Mouse (Mus musculus): ENCODE data around the gene Tlk1.

Tlk1 gene

DNA sequence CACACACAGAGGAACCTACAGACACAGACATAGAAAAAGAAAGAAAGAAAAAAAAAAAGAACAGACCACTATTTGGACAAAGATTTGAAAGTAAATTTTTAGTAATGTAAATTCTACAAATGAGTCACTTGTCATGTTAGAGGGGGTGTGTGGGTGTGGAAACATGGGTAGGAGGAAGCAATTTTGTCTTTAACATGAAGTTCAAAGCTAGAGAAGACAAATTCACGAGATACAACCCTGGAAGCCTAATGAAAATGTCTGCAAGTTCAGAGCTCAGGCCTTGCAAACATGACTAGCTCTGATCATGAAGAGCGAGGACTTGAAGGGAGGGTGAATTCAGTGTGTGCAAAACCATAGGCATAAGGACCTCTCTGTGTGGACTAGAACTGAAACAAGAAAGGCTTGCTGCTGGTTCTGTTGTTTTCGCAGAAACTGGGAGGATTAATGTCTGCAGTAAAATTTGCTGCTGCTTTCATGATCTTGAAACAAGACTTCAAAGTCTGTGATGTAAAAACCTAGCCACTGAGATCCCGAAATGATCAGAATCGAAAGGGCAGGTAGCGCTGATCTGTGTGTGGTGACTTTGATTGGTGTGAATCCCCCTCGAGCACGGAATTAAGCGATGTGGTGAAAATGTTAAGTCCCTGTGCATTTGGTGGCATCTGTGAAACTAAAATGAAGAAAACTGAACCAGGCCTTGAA lies 19.3 kb upstream of the Tlk1 start:
- TF ChIP-seq GATA4 (IDR thresholded peaks at IDR 0.05; ENCODE audit: insufficient replicate concordance, low read length), result no peak

DNA sequence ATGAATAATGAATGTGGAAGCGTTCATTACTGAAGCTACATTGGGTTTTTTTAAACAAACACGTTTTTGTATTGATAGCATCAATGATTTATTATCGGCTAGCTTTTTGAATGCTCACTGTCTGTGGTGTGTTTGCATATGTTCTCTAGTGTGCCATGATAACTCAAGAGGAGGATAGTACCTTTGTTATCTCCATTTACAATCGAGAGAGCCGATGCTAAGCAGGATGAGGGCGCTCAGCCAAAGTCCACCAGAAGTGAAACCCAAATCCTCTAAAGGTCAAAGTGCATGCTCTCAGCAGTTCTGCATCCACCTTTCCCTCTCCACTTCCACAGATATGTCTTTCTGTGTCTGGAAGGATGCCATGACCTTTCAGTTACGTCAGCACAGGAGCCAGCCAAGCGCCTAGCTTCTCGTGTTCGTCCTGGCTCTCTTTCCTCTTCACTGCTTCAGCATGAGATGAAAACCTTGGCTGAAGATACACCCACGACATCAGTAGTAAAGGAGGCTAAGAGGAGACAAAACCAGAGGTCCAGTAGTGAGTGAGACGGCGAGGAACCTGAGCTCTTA lies 16.6 kb upstream of the Tlk1 start:
- TF ChIP-seq GATA4 (IDR thresholded peaks at IDR 0.05; ENCODE audit: insufficient replicate concordance, low read length), result peak; percentile 96

DNA sequence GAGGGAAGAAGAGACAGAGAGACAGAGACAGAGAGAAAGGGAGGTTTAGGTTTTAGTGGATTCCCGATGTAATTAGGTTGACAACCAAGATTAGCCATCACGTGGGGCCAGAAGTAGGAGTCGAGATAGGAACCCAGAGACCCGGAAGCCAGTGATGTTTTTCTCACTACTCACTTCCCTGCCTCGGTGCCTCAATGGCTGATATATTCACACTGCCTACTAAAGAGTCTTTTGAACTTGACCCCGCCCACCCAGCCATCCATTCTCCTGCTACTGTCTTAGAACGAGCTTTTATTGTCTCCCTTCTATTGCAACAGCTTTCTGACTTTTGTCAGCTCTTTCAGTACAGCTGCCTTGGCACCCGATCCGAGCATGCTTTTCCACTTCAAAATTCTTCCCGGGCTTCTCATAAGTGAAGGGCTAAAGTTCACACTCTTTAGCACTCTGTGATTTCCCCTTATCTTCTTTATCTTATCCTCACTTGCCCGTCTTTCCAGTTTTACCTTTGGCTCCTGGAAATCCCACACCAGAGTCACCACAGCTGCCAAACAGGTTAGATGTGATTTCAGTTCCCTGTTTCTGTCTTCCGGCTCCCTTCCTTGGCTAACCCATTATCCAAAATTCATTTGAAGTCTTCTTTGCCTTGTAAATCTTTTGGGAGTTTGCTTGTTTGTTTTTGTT lies 13.1 kb upstream of the Tlk1 start:
- TF ChIP-seq GATA4 (IDR thresholded peaks at IDR 0.05; ENCODE audit: insufficient replicate concordance, low read length), result peak; percentile 63; the same call in 1 of the 2 replicates

DNA sequence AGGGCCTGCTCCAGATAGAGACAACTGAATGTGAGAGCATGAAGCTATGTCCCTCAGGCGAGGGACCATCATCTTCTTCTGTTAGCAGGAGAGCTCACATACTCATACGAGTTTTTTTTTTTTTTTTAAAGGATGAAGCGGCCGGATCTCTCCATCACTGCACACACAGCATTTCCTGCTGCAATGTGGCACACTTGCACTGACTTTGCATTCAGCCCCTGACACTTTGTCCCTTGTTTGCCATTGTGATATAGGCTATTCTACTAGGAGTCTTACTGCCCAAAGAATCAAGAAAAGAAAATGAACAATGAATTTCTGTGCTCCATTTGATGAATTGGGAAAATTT lies 10.8 kb upstream of the Tlk1 start:
- TF ChIP-seq GATA4 (IDR thresholded peaks at IDR 0.05; ENCODE audit: insufficient replicate concordance, low read length), result no peak

DNA sequence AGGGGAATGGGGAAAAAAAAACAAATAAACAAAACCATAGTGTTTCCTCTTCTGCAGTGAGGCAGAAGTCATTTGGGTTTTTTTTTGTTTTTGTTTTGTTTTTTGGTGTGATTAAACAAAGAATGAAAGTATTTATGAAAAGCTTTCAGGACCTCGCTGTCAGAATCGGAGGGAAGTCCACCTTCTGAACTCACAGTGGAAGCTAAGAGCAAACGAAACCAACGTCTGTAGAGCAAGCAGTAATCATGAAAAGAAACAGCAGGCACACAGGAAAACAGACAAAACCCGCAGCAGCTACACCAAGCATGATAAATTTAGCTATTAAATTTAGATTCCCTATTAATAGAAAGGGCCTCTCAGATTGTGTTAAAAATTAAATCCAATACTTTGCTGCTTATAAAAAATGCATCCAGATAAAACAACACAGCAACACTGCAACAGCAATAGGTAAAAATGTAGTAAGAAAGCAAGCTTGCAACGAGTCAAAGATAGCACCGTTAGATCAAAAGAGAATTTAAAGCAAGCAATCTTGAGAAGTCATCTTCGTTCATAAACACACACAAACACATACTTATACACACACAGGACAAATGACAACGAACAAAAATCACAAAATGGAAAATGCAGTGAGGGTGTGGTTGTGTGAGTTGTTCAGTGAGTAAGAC lies 10.2 kb upstream of the Tlk1 start:
- TF ChIP-seq GATA4 (IDR thresholded peaks at IDR 0.05; ENCODE audit: insufficient replicate concordance, low read length), result no peak

DNA sequence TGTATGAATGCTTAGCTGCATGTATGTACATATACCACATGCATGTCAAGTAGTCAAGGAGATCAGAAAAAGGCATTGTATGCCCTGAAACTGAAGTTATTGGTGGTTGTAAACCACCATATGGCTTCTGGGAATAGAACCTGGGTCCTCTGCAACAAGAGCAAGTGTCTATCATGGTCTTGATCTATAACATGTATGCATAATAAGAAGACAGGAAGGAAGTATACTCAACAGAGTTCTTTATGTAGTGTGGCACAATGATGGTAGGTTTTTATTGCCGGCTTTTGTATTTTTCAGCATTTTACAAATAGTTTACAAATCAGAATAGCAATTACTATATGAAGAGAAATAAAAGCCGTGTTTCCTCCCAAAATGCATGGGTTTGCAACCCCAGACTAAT lies 9.7 kb upstream of the Tlk1 start:
- TF ChIP-seq GATA4 (IDR thresholded peaks at IDR 0.05; ENCODE audit: insufficient replicate concordance, low read length), result no peak

DNA sequence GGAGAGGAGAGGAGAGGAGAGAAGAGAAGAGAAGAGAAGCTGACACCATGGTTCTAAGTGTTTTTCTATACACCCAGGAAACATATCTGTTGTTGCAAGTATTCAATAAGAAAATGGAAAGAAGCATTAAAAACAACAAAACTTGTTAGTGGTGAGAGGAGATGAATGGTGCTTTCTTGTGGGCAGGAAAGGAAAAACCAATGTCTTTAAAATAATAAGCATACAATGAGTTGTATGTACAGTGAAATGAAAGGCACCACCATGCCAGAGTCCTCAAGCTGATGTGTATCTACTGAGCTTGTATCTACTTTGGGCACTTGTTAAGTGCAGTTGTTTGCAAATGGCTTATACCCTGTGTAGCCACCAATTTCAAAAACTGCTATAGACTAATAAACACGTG lies 7.7 kb upstream of the Tlk1 start:
- TF ChIP-seq GATA4 (IDR thresholded peaks at IDR 0.05; ENCODE audit: insufficient replicate concordance, low read length), result no peak

DNA sequence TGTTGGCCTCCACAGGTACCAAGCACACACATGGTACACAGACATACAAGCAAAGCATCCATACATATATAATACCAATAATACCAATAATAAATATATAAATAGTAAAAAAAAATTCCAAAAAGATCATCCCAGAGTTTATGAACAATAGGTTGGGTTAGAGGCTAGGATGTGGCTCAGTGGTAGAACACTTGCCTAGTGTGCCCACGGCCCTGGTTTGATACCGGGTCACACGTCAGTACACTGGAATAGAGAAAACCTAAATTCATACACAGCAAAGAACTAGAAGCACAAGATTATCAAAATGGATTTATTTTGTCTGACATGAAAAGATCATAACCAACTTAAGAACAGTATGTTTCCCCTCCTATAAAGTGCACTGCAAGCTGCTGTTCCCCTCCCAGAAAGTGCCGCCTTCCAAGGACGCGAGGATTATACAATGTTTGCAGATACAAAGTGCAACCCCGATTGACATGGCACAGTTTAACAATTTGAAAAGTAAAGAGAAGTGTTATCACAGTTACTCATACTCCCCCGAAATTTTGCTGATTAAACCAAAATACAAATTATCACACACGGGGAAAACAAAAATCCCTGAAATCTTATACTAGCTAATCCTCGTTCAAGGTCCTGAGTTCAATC lies 6.3 kb upstream of the Tlk1 start:
- TF ChIP-seq GATA4 (IDR thresholded peaks at IDR 0.05; ENCODE audit: insufficient replicate concordance, low read length), result no peak

DNA sequence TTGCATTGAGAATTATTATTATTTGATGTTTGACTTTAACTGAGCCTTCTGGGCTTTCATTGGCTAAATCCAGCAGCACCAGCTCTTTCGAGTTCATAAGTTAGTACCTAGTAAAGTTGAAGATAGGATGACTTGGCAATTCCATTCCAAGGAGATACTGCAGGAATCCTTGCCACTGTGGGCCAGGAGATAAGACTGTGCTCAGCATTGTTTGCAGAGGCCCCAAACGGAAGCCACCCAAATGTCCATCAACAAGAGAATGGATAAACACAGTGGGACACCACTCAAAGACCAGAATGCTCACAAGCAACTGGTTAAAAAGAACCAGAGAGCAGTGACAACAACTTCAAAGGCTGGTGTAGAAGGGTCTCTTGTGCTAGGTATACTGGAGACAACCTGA lies 5.2 kb upstream of the Tlk1 start:
- TF ChIP-seq GATA4 (IDR thresholded peaks at IDR 0.05; ENCODE audit: insufficient replicate concordance, low read length), result no peak

DNA sequence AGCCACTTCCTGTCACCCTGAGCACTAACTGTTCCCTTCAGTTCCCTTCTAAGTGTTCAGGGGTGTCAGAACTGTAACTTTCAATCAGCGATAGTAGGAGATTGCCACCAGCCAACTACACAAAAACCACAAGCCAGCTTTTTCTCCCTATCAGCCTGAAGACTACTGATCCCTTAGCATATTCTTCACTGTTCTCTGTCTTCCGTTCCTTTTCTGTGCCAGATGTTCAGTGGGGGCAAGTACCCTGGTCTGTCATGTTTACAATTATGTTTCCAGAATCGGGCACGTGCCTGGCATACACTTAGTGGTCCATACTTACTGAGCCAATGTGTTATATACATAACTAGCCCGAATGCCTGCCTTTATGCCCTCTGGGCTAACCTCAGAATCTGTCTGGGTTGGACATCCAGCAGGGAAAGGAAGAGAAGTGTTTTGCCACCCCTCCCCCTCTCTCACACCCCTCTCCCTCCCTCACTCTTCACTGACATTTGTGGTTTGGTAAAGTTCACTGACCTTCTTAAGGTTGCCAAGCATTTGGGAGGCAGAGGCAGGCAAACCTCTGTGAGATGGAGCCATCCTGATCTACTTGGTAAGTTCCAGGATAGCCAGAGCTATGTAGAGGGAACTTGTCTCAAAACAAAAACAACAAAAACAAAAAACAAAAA lies 4.5 kb upstream of the Tlk1 start:
- no peak for TF ChIP-seq GATA4 (IDR thresholded peaks at IDR 0.05; ENCODE audit: insufficient replicate concordance, low read length)

DNA sequence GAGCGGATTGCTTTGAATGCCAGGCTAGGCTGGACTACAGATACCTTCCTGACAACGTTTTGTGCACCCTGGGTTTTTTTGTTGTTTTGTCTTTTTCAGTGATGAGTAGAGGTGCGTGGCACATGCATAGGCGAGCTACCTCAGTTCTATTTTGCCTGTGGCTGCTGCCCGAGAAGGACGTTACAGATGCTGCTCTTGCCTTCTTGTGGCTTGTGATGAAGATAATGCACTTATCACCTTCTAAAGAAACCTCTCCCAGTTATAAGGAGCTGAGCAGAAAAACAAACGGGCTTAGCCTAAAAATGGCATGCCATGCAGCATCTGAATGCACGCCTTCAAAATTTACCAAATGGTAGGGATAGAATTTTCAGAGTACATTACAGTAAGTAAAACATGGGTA lies 2.3 kb upstream of the Tlk1 start:
- no peak for TF ChIP-seq GATA4 (IDR thresholded peaks at IDR 0.05; ENCODE audit: insufficient replicate concordance, low read length)

DNA sequence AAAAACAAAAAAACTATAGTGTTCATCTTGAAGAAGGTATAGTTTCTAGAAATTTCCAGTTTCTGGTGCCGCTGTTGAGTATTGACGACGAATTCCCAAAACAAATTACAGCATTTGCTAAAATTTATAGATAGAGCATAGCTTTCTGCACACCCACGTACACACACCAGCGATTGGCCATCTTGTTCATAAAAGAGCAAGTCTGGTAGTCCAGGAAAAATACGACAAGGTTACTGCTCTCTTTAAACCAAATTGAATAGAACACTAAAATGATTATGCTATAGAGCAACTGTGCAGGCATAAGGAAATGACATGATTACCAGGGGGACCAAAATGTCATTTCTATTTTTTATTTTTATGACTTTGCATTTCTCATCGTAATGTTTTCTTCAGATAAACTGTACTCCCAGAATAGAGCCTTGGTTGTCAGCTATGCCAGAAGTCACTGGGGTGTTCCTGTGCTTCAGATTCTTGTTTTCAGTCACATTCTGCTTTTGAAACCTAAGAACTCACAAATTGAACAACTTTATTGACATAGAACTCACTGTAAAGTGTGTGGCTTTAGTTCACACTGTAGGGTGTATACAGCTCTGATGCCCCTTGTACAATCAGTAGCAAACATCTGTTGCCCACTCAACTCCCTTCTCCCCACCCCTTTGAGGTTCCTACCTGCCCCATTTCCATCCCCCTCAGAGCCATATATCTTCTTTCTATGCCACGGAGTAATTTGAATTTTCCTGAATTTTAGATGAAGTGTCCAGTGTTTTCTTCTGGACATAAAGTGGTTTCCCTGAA lies 1.1 kb upstream of the Tlk1 start:
- TF ChIP-seq GATA4 (IDR thresholded peaks at IDR 0.05; ENCODE audit: insufficient replicate concordance, low read length), result no peak

DNA sequence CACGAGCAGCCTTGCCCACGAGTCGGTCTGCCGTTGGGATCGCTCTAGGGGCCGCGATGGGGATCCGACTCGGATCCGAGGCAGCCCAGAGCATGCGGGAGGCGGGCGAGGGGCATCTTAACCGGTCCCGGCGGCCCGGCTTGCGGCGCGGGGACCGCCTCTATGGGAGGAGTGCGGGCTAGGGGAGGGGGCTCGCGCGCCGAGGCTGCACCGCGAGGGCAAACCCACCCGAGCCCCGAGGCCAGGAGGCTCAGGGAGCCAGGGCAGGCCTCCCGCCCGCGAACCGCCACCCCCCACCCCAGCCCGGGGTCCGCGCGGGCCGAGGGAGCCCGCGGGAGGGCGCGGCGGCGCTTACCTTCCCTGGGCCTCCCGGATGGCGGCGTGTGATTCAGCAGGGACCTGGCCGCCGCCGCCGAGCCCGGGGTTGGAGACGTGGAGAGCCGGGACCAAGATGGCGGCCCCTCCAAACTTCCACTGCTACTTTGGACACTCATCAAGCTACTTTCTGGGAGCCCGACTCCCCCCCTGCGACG lies 624 bp downstream of the Tlk1 start:
- TF ChIP-seq GATA4 (IDR thresholded peaks at IDR 0.05; ENCODE audit: insufficient replicate concordance, low read length), result no peak

All from liver, adult (tissue).